Mouse (Mus musculus): ENCODE results near the gene Olfr410.

DNA sequence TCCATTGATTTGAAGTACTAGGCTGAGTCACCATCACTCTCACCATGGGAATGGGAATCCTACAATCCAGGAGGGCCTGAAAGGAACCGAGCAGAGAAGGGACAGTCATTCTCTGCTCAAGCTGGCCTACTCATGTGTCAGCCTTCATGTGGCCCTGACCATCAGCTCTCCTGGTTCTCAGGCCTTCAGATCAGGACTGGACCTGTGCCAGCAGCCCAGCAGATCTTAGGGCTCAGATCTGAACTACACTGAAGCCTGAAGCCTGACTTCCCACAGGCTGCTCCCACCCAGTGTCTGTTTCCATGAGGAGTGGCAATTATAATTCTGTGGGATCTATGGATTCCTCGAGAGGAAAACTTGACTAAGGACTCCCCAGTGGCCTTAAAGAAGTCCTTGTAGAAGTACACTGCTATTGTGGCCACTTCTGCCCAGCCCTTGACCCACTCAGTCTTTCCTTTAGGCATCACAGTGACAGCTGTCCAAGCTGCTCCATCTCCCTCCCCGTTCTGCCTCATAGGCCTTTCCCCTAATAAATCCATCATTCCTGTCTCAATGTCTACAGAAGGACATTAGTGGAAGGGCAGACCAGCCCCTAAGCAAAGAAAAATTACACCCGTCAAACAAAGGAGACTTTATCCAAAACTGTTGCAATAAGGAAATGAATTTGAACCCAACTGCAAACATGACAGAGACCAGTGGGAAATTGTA, 41.5 kb upstream of the Olfr410 start:
- TF ChIP-seq GATA1 (IDR thresholded peaks at IDR 0.05; ENCODE audit: borderline replicate concordance, low read length) (no peak), FLI1 (IDR thresholded peaks at IDR 0.05; ENCODE audit: low read length) (no peak)
